Mouse (Mus musculus) limb, embryonic 14.5 days (tissue): Measurements from ENCODE around the gene Itgb3. TPM values are rescaled to one million over a fixed set of nuclear protein-coding genes. Genes with fewer than 3 reads are reported as not detected.
"Not testable (repeated sequence)": the region's sequence is repeated elsewhere in the genome, so short reads cannot be mapped to it uniquely, and the experiment has no call there.

Experiments
- ATAC-seq: fragments of 200-750 bp; cut with Nextera tagmentation; 2 replicates; pipeline ENCODE4 v1.8.0; 2017; ENCODE audit warnings: low read depth, moderate number of reproducible peaks, moderate TSS enrichment; ENCODE audit not compliant: low FRiP score
- DNase-seq: peaks from one replicate; pipeline ENCODE4 v3.0.0-alpha.2; 2015; ENCODE audit warnings: low spot score
- H3K27ac ChIP-seq: fragments of 300-500 bp; sonication (generic); replicated peaks from 2 replicates; pipeline ENCODE4 v1.5.1; 2014; ENCODE audit warnings: low read depth, mild to moderate bottlenecking, low read length, moderate library complexity, mixed read lengths
- H3K27me3 ChIP-seq: fragments of 300-500 bp; sonication (generic); 2 replicates; pipeline ENCODE4 v1.6.1; 2014; ENCODE audit warnings: low read length, mixed read lengths; ENCODE audit not compliant: control insufficient read depth, insufficient read depth
- H3K36me3 ChIP-seq: fragments of 300-500 bp; sonication (generic); 2 replicates; pipeline ENCODE4 v1.6.1; 2014; ENCODE audit warnings: mild to moderate bottlenecking, low read length, moderate library complexity, mixed read lengths; ENCODE audit not compliant: control insufficient read depth, insufficient read depth
- H3K4me1 ChIP-seq: fragments of 300-500 bp; sonication (generic); 2 replicates; pipeline ENCODE4 v1.6.1; 2014; ENCODE audit warnings: antibody characterized with exemption, low read length, mixed read lengths; ENCODE audit not compliant: control insufficient read depth, insufficient read depth
- H3K4me2 ChIP-seq: fragments of 300-500 bp; sonication (generic); replicated peaks from 2 replicates; pipeline ENCODE4 v1.6.1; 2014; ENCODE audit warnings: low read depth, mild to moderate bottlenecking, low read length, moderate library complexity; ENCODE audit not compliant: severe bottlenecking
- H3K4me3 ChIP-seq: fragments of 300-500 bp; sonication (generic); replicated peaks from 2 replicates; pipeline ENCODE4 v1.5.1; 2014; ENCODE audit warnings: low read length
- H3K9ac ChIP-seq: fragments of 300-500 bp; sonication (generic); 2 replicates; pipeline ENCODE4 v1.6.1; 2014; ENCODE audit warnings: mild to moderate bottlenecking, low read depth, low read length, moderate library complexity; ENCODE audit not compliant: severe bottlenecking
- H3K9me3 ChIP-seq: fragments of 300-500 bp; sonication (generic); 2 replicates; pipeline ENCODE4 v1.6.1; 2016; ENCODE audit warnings: low read length; ENCODE audit not compliant: control insufficient read depth
- POLR2A ChIP-seq: fragments of 200-500 bp; IDR thresholded peaks from 2 replicates; pipeline ENCODE4 v1.8.0; 2012; ENCODE audit warnings: inconsistent platforms, mild to moderate bottlenecking, moderate library complexity, borderline replicate concordance; ENCODE audit not compliant: insufficient read depth, insufficient read length; ENCODE audit errors: extremely low read depth
- WGBS: fragments of 180-500 bp; shearing (Covaris S2); extraction: QIAGEN DNeasy Blood & Tissue Kit; methylation state at CpG from one replicate; pipeline ENCODE4 v1.1.7; 2014; 5-methylcytosine and 5-hydroxymethylcytosine counted together
- polyA plus RNA-seq, 2 experiments: library from polyadenylated mRNA; depleted of rRNA in 1 of 2; stranded (reverse) in 1 of 2; unstranded in 1 of 2; fragments of >200 nt; fragmentation: Nextera tagmentation in 1 of 2; extraction: Ambion mirVana in 1 of 2; gene quantifications; 2 replicates each; pipeline versions ENCODE4 v1.2.1 to v1.2.3; 2012 to 2014

The Itgb3 gene
- polyA plus RNA-seq, 2 experiments: 1.4 to 2.9 TPM

DNA sequence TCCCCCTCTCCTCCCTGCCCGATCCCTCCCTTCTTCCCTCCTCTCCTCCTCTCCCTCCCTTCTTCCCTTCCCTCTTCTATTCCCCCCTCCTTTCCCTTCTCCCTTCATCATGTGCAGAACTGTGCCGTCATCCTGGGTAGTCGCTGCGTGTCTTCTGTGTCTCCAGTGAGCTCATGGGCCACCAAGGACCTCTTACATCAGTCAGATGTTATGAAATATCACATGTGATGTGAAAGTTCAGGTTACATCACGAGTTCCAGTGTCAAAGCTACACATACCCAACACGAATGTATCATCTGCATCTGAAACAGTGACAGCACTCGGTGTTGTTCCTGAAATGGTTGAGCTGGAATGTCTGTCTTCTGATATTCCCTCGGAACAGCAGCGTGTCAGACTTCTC lies 42.6 kb upstream of the Itgb3 start:
- H3K4me1 ChIP-seq: no peaks in the 10 kb centered on the region
- no peaks in the 10 kb centered on the region for H3K27me3 ChIP-seq
- no peak overlapping the region for H3K27ac ChIP-seq
- 81% methylated on average over 9 of the region's 9 CpGs for WGBS
- ATAC-seq (no peak), DNase-seq (no peak)
- no peak overlapping the region for H3K4me2 ChIP-seq
- no peak overlapping the region for H3K9ac ChIP-seq
- H3K36me3 ChIP-seq: no peaks in the 10 kb centered on the region
- TF ChIP-seq POLR2A: no peak
- H3K9me3 ChIP-seq: peaks cover 8% of the 10 kb centered on the region; the same call in 1 of the 2 replicates
- no peak overlapping the region for H3K4me3 ChIP-seq

DNA sequence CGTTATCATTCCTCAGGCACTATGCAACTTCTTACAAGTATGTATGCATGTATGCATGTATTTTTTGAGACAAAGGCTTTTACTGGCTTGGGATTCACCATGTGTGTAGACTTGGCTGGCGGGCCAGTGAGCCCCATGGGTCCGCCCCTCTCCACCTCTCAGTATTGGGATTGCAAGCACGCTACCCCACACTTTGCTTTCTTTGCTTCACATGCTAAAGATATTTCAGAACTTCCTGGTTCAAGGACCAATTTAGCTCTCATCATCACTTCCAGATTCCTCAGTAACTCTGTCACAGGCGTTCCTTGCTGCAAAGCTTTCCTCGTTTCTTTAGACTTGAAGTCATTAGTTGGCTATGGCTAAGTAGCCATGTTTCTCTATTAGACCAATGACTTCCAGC lies 41.7 kb upstream of the Itgb3 start:
- DNase-seq: no peak
- TF ChIP-seq POLR2A: no peak
- no peak for ATAC-seq
- Histone ChIP-seq H3K27ac (no peak overlapping the region), H3K9me3 (peaks cover 8% of the 10 kb centered on the region; the same call in 1 of the 2 replicates), H3K36me3 (no peaks in the 10 kb centered on the region), H3K4me1 (no peaks in the 10 kb centered on the region), H3K27me3 (no peaks in the 10 kb centered on the region), H3K9ac (no peak overlapping the region), H3K4me3 (no peak overlapping the region), H3K4me2 (no peak overlapping the region)
- 73% methylated on average over 6 of the region's 6 CpGs for WGBS

DNA sequence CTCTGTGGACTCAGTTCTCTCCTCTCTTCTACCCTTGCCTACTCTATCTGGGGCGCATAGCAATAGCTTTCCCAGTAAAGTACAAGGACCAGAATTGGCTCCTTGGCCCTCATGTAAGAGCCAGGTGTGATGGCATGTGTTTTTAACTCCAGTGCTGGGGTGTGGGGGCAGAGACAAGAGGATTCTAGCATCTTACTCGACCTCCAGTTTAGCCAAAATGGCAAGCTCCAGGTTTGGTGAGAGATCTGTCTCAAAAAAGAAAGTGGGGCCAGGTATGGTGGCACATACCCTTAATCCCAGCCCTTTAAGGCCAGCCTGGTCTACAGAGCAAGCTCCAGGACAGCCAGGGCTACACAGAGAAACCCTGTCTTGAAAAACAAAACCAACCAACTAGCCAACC lies 41.0 kb upstream of the Itgb3 start:
- no peak overlapping the region for H3K27ac ChIP-seq
- no peaks in the 10 kb centered on the region for H3K36me3 ChIP-seq
- no peak overlapping the region for H3K9ac ChIP-seq
- 77% methylated on average over 2 of the region's 2 CpGs for WGBS
- no peak overlapping the region for H3K4me3 ChIP-seq
- DNase-seq (no peak), ATAC-seq (no peak)
- H3K27me3 ChIP-seq: peaks cover under 1% of the 10 kb centered on the region; the same call in 1 of the 2 replicates
- no peak for TF ChIP-seq POLR2A
- peaks cover 8% of the 10 kb centered on the region; the same call in 1 of the 2 replicates for H3K9me3 ChIP-seq
- no peak overlapping the region for H3K4me2 ChIP-seq
- H3K4me1 ChIP-seq: no peaks in the 10 kb centered on the region

DNA sequence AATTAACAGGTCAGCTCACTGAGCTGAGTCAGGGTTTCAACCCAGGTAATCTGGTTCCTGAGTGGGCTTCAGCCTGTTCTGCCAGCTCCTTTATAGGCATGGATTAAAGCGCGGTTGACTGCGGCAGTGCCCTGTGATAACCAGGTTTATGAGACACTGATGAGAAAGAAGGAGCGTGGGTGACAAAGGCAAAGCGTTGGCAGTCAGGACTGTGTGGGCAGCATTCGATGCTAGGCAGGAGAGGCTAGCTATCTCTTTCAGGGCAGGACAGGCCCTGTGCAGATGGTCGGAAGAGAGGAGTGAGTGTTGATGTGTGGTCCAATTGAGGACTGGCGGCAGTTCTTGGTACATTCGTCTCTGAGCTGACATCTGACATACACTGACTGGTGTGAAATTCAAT lies 40.1 kb upstream of the Itgb3 start:
- Histone ChIP-seq H3K4me2 (no peak overlapping the region), H3K4me1 (no peaks in the 10 kb centered on the region; the same call in 1 of the 2 replicates), H3K9ac (no peak overlapping the region), H3K36me3 (no peaks in the 10 kb centered on the region), H3K27me3 (peaks cover 8% of the 10 kb centered on the region; the same call in 1 of the 2 replicates), H3K9me3 (peaks cover 8% of the 10 kb centered on the region; the same call in 1 of the 2 replicates), H3K4me3 (no peak overlapping the region), H3K27ac (no peak overlapping the region)
- 84% methylated on average over 9 of the region's 9 CpGs for WGBS
- DNase-seq: no peak
- ATAC-seq: no peak
- no peak for TF ChIP-seq POLR2A

DNA sequence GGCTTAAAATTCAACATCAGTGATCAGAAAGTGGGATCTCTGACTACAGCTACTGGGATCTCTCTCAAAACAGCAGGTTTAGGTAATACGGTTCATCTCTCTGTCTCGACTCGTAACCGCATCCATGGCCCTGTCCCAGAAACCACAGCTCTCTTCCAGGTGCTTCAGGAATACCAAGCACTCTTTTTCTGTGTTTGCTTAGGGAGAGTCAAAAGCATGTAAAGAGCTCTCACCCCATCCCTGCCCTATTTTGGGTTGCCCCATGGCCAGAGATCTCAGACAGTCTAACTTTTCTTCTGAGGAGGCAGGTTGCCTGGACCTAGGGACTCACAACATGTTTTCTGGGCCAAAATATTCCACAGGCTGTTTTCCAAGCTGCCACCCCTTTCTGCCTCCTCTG lies 39.5 kb upstream of the Itgb3 start:
- DNase-seq (no peak), ATAC-seq (no peak)
- no peak overlapping the region for H3K4me3 ChIP-seq
- TF ChIP-seq POLR2A: no peak
- H3K27ac ChIP-seq: no peak overlapping the region
- H3K9me3 ChIP-seq: peaks cover 8% of the 10 kb centered on the region; the same call in 1 of the 2 replicates
- no peak overlapping the region for H3K9ac ChIP-seq
- no peaks in the 10 kb centered on the region; the same call in 1 of the 2 replicates for H3K4me1 ChIP-seq
- no peak overlapping the region for H3K4me2 ChIP-seq
- H3K36me3 ChIP-seq: no peaks in the 10 kb centered on the region
- 92% methylated on average over 4 of the region's 4 CpGs for WGBS
- peaks cover 8% of the 10 kb centered on the region; the same call in 1 of the 2 replicates for H3K27me3 ChIP-seq

DNA sequence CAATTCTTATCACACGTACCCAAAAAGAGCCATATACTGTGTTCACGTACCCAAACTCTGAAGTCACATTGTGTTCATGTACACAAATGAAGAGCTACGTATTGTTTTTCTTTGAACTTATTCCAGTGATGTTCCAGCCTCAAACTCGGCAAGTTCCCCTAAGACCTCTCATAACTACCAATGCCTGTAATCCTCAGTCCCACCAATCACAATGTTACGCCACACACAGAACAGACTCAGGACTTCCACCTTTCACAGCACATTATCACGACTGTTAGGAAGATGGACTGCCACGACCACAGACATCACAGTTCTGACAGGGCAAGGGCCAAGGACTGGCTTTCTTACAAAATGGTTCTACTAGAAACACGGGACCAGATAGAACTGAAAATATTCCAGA lies 37.3 kb upstream of the Itgb3 start:
- not testable (repeated sequence) for DNase-seq, ATAC-seq, H3K27ac ChIP-seq, H3K36me3 ChIP-seq, H3K4me3 ChIP-seq, H3K27me3 ChIP-seq, H3K9me3 ChIP-seq, H3K9ac ChIP-seq, H3K4me2 ChIP-seq, H3K4me1 ChIP-seq
- 83% methylated on average over 8 of the region's 8 CpGs for WGBS

DNA sequence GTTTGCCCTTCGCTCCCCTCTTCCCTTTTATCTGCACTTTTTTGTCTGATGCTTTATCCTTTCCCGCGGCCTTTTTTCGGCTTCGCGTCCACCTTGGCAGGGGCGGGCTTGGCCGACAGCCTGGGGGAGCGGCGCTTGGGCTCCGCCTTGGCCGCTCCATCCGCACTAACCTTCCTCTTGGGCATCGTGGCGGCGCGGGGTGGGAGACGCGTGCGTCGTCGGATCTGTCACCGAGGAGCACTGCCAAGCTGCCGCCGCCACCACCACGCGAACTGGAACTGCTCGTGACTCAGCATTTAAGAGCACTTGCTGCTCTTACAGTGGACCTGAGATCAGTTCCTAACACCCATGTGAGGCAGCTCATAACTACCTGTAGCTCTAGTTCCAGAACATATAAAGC lies 36.4 kb upstream of the Itgb3 start:
- DNase-seq, H3K36me3 ChIP-seq, ATAC-seq, H3K27ac ChIP-seq, H3K4me1 ChIP-seq, H3K9me3 ChIP-seq, H3K27me3 ChIP-seq: not testable (repeated sequence)
- peak overlapping the region; percentile 53 for H3K4me2 ChIP-seq
- 1% methylated on average over 28 of the region's 28 CpGs for WGBS
- peak overlapping the region; percentile 36; the same call in 1 of the 2 replicates for H3K9ac ChIP-seq
- H3K4me3 ChIP-seq: peak overlapping the region; percentile 32
